In the genomic region with DNA sequence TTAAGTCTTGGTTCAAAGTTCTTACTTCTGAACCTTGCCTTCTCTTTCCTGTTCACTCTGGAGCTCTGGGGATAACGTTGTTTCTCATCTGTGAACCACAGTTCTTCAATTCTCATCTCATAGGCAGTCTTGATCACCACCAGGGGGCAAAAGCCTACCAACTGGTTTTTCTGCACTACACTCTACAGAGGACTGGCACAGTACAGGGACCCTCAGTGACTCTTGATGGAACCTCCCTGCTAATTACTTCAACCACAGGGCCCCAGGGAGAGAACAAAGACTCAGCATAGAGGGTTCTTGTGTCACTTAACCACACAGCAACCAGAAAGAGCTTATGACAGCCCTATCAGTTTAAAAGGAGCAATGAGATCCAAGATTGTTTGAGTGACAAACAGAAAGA, we compare ENCODE assay signal across 8 mouse cellular contexts. TPM values are rescaled to one million over a fixed set of nuclear protein-coding genes. Genes with fewer than 3 reads are reported as not detected.
DNase-seq lines count a peak whose midpoint lies in the region; ATAC-seq and TF ChIP-seq lines count a peak whose summit lies in the region.

No protein-coding gene starts in this region.

- no peak overlapping the region for H3K4me2 ChIP-seq in kidney, embryonic 14.5 days (replicated peaks; ENCODE audit: low read depth, low read length)
- peak overlapping the region; percentile 86 for H3K4me2 ChIP-seq in hindbrain, embryonic 14.5 days (replicated peaks)

- ATAC-seq in kidney, embryonic 14.5 days (ENCODE audit: low FRiP score, low TSS enrichment): no peak; the same call in 1 of the 2 replicates
- no peak for ATAC-seq in hindbrain, embryonic 14.5 days (ENCODE audit: low FRiP score)

- 4% methylated on average over 1 of the region's 1 CpGs for whole genome bisulfite sequencing in kidney, embryonic 14.5 days
- WGBS in hindbrain, embryonic 14.5 days: 11% methylated on average over 1 of the region's 1 CpGs

- H3K27ac ChIP-seq in kidney, embryonic 14.5 days (ENCODE audit: low read depth, low read length): no peak overlapping the region
- H3K27ac ChIP-seq in hindbrain, embryonic 14.5 days: no peak overlapping the region
- H3K27ac ChIP-seq in left cerebral cortex, adult 2 months: no peak overlapping the region

- no peaks in the 10 kb centered on the region for H3K27me3 ChIP-seq in kidney, embryonic 14.5 days (ENCODE audit: control insufficient read depth, insufficient read depth, low read length)
- H3K27me3 ChIP-seq in hindbrain, embryonic 14.5 days (ENCODE audit: control insufficient read depth, insufficient read depth, low read length): no peaks in the 10 kb centered on the region
- H3K27me3 ChIP-seq in megakaryocyte, embryonic 14.5 days (replicated peaks): no peaks in the 10 kb centered on the region

- peak; percentile 64 for DNase-seq in kidney, adult 11 months
- peak; percentile 55 to 65 for DNase-seq in cerebellum, postnatal 36 days
- peak; percentile 30 to 68 for DNase-seq in frontal cortex, postnatal 36 days (ENCODE audit: low spot score in 2 of 2)
- peak; percentile 72 for DNase-seq in hindbrain, embryonic 14.5 days (ENCODE audit: low spot score)
- peak; percentile 40 to 45 for DNase-seq in left cerebral cortex, adult 2 months (ENCODE audit: extremely low spot score in 1 of 2, low spot score in 2 of 2)
- peak; percentile 67 to 71 for DNase-seq in right cerebral cortex, adult 2 months (ENCODE audit: low spot score in 2 of 2)

- TF ChIP-seq CTCF in left cerebral cortex, adult 2 months (IDR thresholded peaks at IDR 0.05): peak; percentile 82

- H3K4me3 ChIP-seq in kidney, embryonic 14.5 days (ENCODE audit: low read length): no peak overlapping the region
- no peak overlapping the region for H3K4me3 ChIP-seq in hindbrain, embryonic 14.5 days (replicated peaks; ENCODE audit: low read length)
- H3K4me3 ChIP-seq in left cerebral cortex, adult 2 months: no peak overlapping the region
- H3K4me3 ChIP-seq in megakaryocyte, embryonic 14.5 days (replicated peaks): peak overlapping the region; percentile 99

- H3K9me3 ChIP-seq in kidney, embryonic 14.5 days (ENCODE audit: control insufficient read depth, low read length): no peaks in the 10 kb centered on the region
- no peaks in the 10 kb centered on the region for H3K9me3 ChIP-seq in hindbrain, embryonic 14.5 days (ENCODE audit: control insufficient read depth, low read length)
- H3K9me3 ChIP-seq in megakaryocyte, embryonic 14.5 days: no peaks in the 10 kb centered on the region

- H3K4me1 ChIP-seq in kidney, embryonic 14.5 days (ENCODE audit: control insufficient read depth, insufficient read depth, low read length): peaks cover 7% of the 10 kb centered on the region; the same call in 1 of the 2 replicates
- peaks cover 21% of the 10 kb centered on the region for H3K4me1 ChIP-seq in hindbrain, embryonic 14.5 days (replicated peaks; ENCODE audit: control insufficient read depth, insufficient read depth, low read length)
- H3K4me1 ChIP-seq in megakaryocyte, embryonic 14.5 days: peaks cover 44% of the 10 kb centered on the region

- intact Hi-C loops in left cerebral cortex, adult 2 months (cut with DNase I): loop anchor here (1.0 to 2.0 kb wide), 2 partner anchors 94 to 232 kb away; no protein-coding TSS in a partner anchor

- no peak overlapping the region for H3K9ac ChIP-seq in kidney, embryonic 14.5 days (ENCODE audit: low read depth, low read length)
- H3K9ac ChIP-seq in hindbrain, embryonic 14.5 days: no peak overlapping the region

- no peaks in the 10 kb centered on the region for H3K36me3 ChIP-seq in kidney, embryonic 14.5 days (ENCODE audit: control insufficient read depth, insufficient read depth, low read length)
- H3K36me3 ChIP-seq in hindbrain, embryonic 14.5 days (replicated peaks; ENCODE audit: control insufficient read depth, insufficient read depth): no peaks in the 10 kb centered on the region
- H3K36me3 ChIP-seq in megakaryocyte, embryonic 14.5 days (replicated peaks; ENCODE audit: low read length): no peaks in the 10 kb centered on the region

RNA-seq across cellular contexts. Expression of gene Ssh2, which starts 1.3 kb away (rescaled TPM):
- 5.8 and 10.2 TPM in 2 replicates for polyA plus RNA-seq in kidney, embryonic 14.5 days (2014; fragmentation: Nextera tagmentation; extraction: Ambion mirVana)
- polyA plus RNA-seq in hindbrain, embryonic 14.5 days (2014; fragmentation: Nextera tagmentation; extraction: Ambion mirVana): 23.2 and 24.6 TPM in 2 replicates
- 10 to 100 TPM; 31.6 to 35.0 TPM for total RNA-seq in left cerebral cortex, adult 2 months (2021)
- 12.1 and 33.4 TPM in 2 replicates for polyA plus RNA-seq in megakaryocyte, embryonic 14.5 days (2012; ENCODE audit: insufficient read depth, low replicate concordance)

RNA-seq across cellular contexts. Expression of gene Efcab5, which starts 26.0 kb away (rescaled TPM):
- 0.24 and 0.29 TPM in 2 replicates for polyA plus RNA-seq in kidney, embryonic 14.5 days (2014; fragmentation: Nextera tagmentation; extraction: Ambion mirVana)
- 0.71 and 1.2 TPM in 2 replicates for polyA plus RNA-seq in hindbrain, embryonic 14.5 days (2014; fragmentation: Nextera tagmentation; extraction: Ambion mirVana)
- total RNA-seq in left cerebral cortex, adult 2 months (2021): 1 to 10 TPM; 3.7 to 4.2 TPM
- polyA plus RNA-seq in megakaryocyte, embryonic 14.5 days (2012; ENCODE audit: insufficient read depth, low replicate concordance): 0.08 TPM in 1 of 2 replicates, not detected in the other
